Mouse (Mus musculus): ENCODE results near the gene Anapc7. TPM values are rescaled to one million over a fixed set of nuclear protein-coding genes. Genes with fewer than 3 reads are reported as not detected.
A peak's percentile ranks its signal among the peaks of the same experiment; 100 is the strongest.
"Not testable (repeated sequence)": the region's sequence is repeated elsewhere in the genome, so short reads cannot be mapped to it uniquely, and the experiment has no call there.

Anapc7 gene
- polyA plus RNA-seq, 3 experiments from 2014 or later = 12.5 to 18.2 (median 16.3) TPM

DNA sequence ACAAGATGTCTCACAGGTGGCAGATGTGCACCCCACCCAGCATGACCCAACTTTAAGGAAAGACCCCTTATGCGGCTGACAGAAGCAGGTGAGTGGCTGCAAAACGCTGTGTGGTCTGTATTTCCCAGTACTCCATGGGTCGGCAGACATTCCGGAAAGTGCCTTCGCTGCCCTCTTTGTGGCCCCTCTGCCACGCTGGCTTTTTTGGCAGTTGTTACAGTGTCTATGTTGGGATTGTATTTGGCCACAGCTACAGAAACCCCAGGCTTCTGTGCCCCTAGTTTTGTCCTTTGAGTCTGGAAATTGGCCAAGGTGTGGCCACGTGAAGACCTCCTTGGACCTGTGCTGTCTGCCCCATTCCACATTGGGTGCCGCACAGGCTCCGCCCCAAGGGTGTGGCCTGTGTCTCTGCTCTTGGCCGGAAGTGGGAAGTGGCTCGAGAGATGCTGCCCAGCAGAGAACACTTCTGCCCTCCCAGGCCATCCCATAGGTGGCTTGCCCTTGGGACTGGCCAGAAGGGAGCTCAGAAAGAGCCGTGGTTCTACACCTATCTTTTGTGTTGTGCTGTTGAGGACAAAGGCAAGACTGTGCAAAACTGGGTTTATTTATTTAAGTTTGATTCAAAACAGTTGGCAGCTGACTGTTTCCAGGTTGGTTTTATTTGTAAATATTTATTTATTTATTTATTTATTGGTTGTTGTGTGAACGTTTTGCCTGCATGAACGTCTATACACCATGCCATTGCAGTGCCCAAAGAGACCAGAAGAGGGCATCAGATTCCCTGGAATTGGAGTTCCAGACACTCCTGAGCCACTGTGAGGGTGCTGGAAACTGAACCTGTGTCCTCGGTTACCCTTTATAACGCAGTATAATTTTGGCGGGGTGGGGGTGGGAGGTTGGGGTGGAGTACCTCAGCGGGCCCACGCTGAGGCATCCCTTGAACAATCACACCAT lies 11.5 kb upstream of the Anapc7 start:
- ATAC-seq = no peak

GRCm38 (mm10) chr5:122411892-122412291 lies 9.6 kb upstream of the Anapc7 start:
- ATAC-seq = no peak

GRCm38 (mm10) chr5:122412826-122413225 lies 8.7 kb upstream of the Anapc7 start:
- no peak for ATAC-seq

DNA sequence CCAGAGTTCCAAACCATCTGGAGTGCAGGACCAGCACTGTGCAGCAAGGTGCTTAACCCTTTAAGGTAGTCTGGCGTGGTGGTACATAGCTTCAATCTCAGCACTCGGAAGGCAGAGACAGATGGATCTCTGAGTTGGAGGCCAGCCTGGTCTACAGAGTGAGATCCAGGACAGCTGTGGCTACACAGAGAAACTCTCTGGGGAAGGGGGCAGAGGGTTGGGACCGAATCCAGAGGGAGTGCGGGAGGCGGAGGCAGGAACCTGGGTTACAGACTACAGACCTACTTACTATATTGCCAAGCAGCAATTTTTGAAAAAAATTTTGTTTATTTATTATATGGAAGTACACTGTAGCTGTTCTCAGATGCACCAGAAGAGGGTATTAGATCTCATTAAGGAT lies 7.1 kb upstream of the Anapc7 start:
- no peak for ATAC-seq

DNA sequence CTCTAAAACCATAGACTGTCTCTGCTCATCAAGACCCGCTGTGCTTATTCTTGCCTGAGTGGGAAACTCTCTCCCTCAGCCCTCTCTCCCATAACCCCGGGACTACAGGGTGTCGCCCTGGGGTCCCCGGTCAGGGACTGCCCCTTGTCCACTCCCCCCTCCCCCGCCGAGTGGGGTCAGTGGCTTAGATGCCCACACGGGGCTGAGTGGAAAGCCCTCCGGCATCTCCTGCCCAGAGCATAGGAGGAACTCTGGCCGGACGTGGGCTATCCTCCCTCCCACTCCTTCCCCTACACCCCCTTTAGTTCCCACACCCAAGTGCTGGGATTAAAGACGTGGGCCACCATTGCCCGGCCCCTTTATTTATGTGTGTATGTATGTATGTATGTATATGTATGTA lies 6.0 kb upstream of the Anapc7 start:
- ATAC-seq = no peak

DNA sequence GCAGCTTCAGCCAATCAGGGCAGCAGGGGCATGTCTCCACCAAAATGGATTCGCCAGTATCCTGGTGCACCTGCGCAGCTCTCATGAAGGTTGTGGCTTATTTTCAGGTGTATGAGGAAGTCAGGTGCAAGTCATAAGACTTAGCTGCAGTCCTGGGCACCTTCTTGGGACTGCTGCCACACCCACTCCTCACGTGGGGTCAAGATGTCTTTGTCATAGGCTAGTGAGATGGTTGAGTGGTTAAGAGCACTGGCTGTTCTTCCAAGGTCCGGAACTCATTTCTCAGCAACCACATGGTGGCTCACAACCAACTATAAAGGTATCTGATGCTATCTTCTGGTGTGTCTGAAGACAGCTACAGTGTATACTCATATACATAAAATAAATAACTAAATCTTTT lies 817 bp upstream of the Anapc7 start:
- ATAC-seq = not testable (repeated sequence)

- ATAC-seq = peak; percentile 89
Observed at GRCm38 (mm10) chr5:122422071-122422964, 825 bp downstream of the Anapc7 start.

GRCm38 (mm10) chr5:122423083-122423482 lies 1.6 kb downstream of the Anapc7 start:
- ATAC-seq = no peak

- no peak for ATAC-seq
Observed at GRCm38 (mm10) chr5:122425550-122425949, 4.1 kb downstream of the Anapc7 start.

GRCm38 (mm10) chr5:122430036-122430775 lies 8.7 kb downstream of the Anapc7 start:
- ATAC-seq = peak; percentile 58

DNA sequence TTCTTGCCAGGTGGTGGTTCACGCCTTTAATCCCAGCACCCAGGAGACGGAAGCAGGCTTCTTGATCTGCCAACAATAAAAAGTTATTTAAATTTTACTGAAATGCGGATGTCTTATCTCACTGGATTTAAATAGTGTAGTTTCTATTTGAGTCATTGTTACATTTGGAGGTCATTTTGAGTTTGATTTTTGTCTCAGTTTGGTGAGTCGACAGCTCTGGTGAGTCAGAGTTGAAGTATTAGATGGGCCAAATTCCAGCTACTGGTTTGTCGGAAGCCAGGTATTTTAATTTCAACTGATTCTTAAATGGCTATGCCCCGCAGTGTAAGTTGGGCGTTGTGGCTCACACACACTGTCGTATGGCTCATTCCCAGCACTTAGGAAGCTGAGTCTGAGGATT lies 9.7 kb downstream of the Anapc7 start:
- ATAC-seq = peak; percentile 72

DNA sequence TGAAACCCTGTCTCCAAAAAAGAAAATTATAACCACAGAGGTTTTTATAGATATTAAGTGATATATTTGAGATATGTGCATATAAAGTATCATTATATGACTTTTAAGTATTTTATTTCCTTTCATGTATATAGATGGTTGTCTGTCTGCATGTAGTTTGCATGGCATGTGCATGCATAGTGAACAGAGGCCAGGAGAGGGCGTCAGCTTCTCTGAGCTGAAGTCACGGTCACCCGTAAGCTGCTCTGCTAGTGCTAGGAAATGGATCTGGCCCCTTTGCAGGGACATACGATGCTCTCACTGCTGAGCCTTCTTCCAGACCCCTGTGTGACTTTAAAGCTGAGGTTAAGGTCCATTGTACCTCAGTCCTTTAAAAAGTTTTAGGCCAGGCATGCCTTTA lies 13.0 kb downstream of the Anapc7 start:
- no peak for ATAC-seq

DNA sequence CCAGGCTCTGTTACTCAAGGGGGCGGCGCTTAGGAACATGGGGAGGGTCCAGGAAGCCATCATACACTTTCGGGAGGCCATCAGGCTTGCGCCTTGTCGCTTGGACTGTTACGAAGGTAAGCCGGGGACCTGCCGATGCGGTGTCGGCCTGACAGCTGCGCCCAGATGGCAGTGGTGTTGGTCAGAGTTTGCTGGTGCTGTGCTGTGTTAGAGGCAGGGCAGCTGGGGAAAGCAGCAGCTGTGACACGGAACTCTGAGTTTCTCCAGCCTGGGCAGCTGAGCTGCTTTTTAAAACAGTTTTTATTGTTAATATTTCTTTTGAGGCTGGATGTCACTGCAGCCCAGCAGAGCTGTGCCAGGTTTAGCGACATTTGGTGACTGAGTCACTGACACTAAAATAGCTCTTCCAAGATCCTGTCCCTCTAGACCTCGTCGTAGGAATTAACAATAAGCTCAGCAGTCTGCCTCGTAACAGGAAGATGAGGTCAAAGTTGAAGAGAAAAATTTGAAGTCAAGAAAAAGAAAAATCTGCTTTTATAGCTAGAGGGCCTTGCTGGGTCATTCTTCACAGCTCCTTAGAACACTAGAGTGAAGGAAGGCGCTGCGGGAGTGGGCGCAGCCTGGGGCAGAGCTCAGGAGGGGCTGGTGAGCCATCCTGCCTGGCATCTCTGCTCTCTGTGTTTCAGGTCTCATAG lies 18.1 kb downstream of the Anapc7 start:
- ATAC-seq = no peak

- ATAC-seq = no peak
Observed at GRCm38 (mm10) chr5:122440095-122440630, 18.7 kb downstream of the Anapc7 start.

- no peak for ATAC-seq
Observed at GRCm38 (mm10) chr5:122444492-122444891, 23.0 kb downstream of the Anapc7 start.

GRCm38 (mm10) chr5:122445051-122445610 lies 23.6 kb downstream of the Anapc7 start:
- ATAC-seq = no peak

- no peak for ATAC-seq
Observed at GRCm38 (mm10) chr5:122447857-122448256, 26.4 kb downstream of the Anapc7 start.

- no peak for ATAC-seq
Observed at GRCm38 (mm10) chr5:122448869-122449268, 27.4 kb downstream of the Anapc7 start.

DNA sequence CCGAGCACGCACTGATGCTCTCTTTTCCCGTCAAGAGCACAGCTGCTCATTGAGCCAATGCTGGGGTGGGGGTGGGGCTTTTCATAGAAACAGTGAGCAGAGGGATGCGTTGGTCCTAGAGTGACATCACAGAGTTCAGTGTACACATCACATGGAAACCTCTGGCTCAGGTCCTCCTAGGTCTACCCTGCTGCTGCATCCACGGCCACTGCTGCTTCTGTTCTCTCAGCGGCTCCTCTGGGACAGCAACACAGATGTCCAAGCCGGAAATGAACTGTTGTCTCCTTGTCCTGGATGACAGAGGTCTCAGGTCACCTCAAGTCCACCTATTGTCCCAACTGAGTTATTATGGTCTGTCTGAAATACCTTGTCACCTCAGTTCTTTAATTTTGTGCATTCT lies 28.5 kb downstream of the Anapc7 start:
- no peak for ATAC-seq

- no peak for ATAC-seq
Observed at GRCm38 (mm10) chr5:122450913-122451317, 29.4 kb downstream of the Anapc7 start.

DNA sequence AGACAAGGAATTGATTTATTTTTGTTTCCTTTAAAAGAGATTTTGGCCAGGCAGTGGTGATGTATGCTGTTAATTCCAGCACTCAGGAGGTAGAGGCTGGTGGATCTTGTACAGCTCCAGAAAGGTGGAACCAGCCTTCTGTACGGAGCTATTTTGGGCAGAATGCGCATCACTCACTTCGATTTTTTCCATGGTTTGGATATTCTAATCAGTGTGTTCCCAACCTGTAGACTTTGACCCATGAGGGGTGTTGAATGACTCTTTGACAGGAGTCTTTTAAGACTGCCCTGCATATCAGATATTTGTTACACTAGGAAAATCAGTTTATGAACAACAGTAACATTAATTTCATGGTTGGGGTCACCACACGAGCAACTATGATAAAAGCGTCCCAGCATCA lies 29.8 kb downstream of the Anapc7 start:
- ATAC-seq = no peak
